Mouse (Mus musculus): ENCODE data around the gene Arhgef25.

- no peak for TF ChIP-seq POLR2A (IDR thresholded peaks at IDR 0.05; ENCODE audit: borderline replicate concordance, low read depth, low read length)
- TF ChIP-seq CTCF (IDR thresholded peaks at IDR 0.05; ENCODE audit: low read depth, low read length): no peak
These were observed 700 bp downstream of the Arhgef25 start for GRCm38 (mm10) chr10:127189116-127189650.

All from bone marrow macrophage, adult 2 months (primary cell).